Mouse (Mus musculus): ENCODE results near the gene Elavl4.

The Elavl4 gene

DNA sequence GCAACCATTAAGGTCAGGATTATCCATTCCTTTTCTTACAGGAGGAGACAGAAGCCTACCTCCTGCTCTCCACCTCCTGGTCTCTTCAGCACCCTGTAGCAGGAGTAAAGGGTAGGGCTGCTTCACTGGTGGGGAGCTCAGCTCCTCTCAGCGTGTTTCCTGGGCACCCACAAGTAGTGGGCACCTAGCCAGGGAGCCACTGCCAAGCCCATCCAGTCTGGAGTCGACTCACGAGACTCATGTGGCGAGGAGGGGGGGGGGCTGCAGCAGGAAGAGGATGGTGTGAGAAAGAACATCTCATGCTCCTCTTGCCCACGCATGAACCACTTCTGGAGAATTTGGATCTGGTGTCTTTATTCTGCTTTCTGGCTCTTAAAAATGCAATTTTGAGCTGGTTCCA lies 186.5 kb downstream of the Elavl4 start:
- DNase-seq (ENCODE audit: low read depth, low spot score), result no peak

GRCm38 (mm10) chr4:110161600-110161999 lies 190.1 kb downstream of the Elavl4 start:
- no peak for DNase-seq (ENCODE audit: low read depth, low spot score)

DNA sequence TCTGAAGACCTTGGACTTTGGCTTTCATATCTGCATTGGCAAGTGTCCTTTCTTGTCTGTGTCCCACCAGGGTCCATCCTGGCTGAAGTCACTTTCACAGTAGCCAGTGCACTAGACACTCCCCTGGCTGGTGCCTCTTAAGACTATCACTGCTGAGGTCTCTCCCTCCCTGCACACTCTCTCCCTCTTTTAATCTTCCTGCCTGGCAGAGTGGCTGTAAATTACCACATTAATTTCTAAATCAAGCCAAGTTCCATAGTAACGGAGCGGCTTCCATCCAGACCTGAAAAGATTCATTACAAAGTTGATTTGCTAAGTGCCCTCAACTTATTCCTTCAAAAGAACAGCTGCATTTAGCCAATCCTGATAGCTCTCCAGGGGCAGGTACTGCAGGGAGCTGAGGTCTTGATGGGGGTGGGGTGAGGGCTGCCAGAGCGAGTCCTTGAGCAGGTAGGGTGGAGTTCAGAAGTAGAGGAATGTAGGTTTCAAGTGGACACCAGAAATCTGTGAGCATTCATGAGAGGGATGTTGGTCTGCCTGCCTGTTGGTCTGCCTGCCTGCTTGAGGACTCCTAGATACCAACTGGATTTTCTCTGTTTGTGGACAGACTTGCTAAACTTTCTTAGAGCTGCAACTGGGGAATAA lies 194.1 kb downstream of the Elavl4 start:
- DNase-seq (ENCODE audit: low read depth, low spot score), result no peak

- DNase-seq (ENCODE audit: low read depth, low spot score), result no peak
Observed at GRCm38 (mm10) chr4:110155954-110156353, 195.8 kb downstream of the Elavl4 start.
